Mouse (Mus musculus) thymus, postnatal 25 days (tissue): ENCODE measurements around the gene Birc6.

Source experiments
- DNase-seq: peaks from one replicate; pipeline ENCODE4 v3.0.0; 2022

Gene Birc6

DNA sequence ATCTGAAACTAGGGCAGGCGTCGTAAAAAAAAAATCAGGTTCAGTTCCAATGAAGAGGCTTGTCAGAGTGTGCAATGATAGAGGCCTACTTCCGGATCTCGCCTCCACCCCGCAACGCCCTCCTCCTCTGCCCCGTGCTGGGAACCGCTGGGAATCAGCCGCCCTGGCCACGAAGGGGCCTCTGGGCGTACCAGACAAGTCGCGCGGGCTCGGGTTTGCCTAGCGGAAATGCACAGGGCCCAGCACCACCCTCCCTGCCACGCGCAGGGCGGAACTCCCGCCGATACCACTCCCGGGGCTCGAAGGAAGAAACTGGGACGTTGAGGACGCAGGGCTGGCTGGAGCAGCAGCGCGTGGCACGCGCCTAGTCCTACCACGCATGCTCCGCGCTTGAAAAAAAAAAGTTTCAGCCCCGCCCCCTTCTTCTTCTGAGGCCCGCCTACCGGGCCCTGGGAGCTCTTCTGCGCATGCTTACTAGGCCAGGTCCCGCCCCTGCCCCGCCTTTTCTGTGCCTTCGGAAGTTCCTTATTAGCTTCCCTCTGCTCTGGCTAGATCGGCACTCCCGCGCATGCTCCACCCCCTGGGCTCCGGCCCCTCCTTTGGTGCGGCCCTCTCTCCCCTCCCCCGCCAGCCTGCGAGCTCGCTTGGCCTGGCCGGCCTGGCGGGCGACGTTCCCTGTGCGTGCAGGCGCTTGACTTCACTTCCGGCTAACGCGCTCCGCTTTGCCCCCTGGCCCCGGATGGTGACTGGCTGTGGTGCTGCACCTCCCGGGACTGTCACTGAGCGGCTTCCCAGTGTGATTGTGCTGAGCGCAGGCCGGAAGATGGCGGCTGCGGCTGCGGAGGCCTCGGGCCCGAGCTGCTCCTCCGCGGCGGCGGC lies at the start of gene Birc6:
Birc6 (plus strand) TSS at position 567 of the 879 bp plus-strand sequence.
- peak; percentile 100 for DNase-seq

DNA sequence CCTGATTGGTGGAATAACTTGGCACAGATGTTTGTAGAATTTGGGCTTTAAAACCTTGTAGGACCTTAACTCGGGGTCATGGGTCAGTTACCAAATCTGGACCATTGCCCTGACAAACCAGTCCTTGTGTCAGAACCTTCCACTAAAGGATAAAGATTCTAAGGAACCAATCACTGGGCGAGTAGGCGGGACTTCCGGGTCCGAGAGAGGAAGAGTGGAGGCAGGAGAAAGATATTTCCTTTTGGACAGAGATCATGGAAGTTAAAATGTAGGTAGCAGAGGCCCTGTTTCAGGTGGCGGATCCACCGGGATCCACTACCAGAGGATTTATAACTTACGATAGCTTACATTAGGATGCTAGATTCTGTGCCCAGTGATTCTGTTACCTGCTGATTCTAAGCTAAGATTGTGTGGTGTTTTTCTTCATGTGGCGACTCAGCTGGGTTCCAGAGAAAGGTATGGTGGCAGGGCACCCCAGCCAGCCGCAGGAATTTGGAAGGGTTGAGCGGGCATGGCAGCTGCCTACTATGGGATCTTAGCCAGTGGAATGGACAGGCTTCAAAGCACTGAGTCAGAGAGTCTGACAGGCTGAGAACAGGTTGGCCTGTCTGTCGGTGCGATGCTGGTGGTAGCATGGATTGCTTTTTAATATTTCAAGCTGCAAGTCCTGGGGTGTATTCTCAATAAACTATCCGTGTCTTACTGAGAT lies 47.6 kb upstream of the Birc6 start:
- DNase-seq, result no peak

DNA sequence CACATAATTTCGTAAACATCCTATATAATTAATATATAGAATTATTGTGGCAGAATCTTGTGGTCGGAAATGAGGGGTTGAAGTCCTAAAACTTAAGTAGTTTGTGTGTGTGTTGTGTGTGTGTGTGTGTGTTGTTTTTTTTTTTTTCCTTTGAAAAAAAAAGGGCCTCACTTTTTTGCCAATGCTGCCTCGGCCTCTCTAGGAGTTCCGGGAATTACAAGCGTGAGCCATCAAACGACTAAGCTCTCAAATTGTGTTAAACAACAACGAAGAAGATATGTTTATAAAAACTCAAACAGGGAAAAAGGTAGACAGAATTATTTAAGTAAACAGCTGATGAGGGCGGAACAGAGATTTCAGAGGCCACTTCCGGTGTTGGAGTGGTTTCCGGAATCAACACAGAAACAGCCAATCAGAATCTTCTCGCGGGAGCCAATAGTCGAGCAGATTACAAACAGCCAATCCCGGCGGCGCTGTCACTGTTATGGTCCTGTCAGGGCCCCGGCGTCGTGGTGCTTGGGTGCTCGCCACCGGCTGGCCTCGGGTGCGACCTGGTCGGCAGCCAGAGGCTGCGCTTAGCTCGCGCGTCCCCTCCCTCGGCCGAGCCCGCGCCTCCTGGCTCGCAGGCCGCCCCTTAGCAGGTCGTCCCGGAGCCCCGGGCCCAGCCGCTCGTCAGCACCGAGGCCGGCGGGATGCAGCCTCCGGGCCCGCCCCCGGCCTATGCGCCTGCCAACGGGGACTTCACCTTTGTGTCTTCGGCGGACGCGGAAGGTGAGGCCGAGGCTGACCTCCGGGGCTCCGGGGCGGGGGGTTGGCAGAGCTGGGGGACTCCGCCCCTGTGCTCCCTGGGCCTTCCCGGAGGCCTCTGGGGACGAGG lies 38.8 kb upstream of the Birc6 start, which contains the start of gene Yipf4:
Yipf4 (plus strand) TSS at position 470 of the 877 bp plus-strand sequence.
- peak; percentile 95 for DNase-seq

DNA sequence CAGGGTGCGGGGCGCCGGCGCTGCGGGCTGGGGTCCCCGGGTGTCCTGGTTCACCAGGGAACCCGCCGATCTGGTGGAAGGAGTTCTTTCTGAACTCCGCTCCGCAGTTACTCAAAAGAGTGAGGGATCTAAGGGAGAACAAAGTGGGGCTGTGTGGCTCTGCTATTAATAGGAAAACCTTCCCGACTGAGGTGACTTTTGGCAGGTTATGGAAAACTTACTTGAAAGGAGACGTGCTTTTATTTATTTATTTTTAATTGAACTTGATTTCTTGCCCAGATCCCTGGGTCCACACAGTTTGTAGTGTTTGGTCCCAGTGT lies 38.2 kb upstream of the Birc6 start:
- DNase-seq, result no peak

DNA sequence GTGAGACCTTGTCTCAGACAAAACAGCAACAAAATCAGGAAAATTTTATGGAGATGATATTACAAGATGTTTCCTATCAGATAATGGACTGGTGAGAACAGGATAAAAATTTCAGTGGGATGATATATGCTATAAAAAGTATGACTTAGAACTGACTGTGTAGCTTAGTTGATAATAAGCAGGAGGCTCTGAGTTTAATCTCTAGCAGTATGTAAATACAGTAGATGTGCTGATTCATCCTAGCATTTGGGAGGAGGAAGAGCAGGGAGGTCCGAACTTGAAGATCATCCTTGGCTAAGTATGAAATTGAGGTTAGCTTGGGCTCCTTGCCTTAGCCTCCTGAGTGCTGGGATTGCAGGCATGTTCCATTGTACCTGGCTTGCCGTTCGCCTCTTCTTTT lies 36.5 kb upstream of the Birc6 start:
- no peak for DNase-seq

DNA sequence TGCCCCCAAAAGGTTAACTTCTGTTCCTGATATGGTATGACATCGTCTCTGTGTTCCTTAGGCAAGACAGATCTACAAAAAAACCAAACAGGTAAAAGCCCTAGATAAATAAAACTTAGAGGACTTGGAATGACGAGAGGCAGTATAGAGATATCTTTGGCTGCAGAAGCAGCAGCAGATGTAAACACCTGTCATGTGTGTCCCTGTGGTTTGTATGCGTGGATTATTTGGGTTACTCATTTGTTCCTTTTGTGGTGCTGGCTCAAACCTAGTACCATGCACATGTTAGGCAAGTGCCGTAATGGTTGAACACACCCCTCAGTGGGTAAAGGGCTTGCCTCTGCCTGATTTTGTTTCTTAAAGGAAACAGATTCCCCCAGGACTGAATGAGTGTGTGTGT lies 27.9 kb upstream of the Birc6 start:
- no peak for DNase-seq

DNA sequence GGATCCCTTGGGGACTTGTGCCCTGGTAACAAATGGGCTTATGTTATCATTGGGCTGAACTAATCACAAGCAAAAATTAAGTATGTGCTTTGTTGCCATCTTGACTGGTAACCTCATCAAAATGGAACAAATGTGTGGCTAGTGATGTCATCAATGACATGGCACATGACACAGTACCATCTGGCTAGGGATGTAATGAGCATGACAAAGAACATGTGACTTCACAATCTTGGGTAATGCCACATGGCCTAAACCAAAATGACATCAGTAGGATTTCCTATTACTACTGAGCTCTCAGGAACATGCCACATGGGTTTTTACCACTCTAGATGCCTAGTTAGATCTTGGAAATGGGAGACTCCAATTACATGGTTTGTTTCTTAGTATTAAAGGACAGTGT lies 27.0 kb upstream of the Birc6 start:
- no peak for DNase-seq

DNA sequence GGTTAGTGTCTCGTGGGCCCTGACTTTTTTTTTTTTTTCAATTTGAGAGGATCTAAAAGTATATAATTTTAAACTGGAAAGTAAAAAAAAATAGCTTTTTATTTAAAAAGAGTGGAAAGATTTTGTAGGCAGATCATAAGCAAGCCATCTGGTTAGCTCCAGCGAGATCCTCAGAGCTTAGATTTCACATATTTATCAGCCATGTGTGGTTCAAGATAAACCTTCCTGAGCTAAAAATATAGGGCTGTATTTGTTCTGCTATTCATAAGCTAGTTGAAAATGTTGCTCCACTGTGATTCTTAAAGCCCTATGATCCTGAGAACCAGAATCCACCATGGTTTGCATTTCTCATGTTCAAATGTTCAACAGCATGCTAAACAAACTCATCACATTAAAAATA lies 20.2 kb upstream of the Birc6 start:
- DNase-seq, result no peak

DNA sequence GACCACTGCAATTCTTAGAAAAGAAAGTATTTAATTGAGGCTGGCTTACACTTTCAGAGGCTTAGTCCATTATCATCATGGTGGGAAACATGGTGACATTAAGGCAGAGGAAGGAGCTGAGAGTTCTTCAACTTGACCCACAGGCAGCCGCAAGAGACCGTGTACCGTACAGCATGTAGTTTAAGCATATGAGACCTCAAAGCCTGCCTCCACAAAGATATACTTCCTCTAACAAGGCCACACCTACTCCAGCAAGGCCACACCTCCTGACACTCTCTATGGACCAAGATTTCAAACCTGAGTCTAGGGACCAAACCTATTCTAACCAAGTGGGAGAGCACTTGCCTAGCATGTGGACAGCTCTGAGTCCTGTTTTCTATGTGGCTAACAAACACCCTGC lies 19.5 kb upstream of the Birc6 start:
- DNase-seq, result no peak

DNA sequence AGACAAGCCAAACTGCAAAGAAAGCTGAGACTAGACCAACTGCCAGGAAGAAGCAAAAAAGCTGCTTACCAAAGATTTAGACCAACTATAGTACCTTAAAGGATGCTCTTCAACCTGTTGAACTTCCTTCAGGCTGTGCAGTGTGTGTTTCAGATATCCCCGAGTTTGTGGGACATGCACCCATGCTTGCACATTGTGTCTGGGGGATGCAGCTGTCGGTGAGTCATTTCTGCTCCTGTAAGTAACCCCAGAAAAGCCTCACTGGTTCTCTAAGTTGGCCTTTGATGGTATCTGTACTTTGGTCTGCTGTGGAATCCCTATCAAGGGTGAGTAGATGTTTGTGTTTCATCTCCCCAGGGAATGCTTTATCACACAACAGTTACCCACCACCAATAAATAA lies 15.8 kb upstream of the Birc6 start:
- no peak for DNase-seq

DNA sequence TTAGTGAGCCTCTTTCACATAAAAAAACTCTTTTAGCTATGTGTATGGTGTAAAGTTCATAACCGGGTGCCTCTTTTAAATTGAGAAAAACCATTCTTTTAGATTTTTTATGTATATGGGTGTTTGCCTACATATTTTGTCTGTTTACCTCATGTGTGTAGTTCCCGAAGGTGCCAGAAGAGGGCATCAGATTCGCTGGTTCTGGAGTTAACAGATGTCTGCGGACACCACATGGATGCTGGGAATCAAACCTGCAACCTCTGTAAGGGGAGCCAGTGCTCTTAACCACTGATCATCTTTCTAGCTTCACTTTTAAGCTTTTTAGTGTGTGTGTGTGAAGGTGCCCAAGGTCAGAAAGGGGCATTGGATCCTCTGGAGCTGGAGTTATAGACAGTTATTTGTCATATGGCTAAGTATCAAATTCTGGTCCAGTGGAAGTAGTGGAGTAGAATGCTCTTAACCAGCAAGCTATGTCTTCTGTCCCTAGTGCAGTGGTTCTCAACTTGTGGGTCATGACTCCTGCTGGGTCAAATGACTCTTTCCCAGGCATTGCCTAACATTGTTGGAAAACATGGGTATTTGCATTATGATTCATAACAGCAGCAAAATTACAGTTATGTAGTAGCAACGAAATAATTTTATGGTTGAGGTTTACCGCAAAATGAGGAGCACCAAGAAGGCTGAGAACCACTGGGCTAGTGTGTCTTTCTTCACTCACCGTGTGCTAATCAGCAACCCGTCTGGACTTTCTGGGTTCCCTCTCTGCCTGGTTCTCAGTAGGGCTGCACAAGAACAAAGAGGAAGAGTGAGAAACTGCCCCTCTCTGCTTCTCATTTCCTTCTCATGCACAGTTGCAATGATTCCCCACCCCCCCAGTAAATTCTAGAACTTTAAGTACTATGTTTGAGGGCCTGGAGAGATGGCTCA lies 5.0 kb upstream of the Birc6 start:
- DNase-seq, result no peak

DNA sequence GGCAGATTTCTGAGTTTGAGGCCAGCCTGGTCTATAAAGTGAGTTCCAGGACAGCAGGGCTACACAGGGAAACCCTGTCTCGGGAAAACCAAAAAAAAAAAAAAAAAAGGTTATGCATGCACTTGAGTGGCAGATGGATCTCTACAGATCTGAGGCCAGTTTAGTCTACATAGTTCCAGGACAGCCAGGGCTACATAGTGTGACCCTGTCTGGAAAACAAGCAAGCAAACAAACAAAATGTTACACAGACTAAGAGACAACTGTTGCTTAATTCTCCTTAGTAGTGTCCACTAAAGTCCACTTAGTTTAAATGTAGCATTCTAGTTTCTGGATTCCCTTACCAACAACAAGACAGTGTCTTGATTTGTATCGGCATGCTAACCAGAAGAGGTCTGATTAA lies 2.0 kb upstream of the Birc6 start:
- no peak for DNase-seq

DNA sequence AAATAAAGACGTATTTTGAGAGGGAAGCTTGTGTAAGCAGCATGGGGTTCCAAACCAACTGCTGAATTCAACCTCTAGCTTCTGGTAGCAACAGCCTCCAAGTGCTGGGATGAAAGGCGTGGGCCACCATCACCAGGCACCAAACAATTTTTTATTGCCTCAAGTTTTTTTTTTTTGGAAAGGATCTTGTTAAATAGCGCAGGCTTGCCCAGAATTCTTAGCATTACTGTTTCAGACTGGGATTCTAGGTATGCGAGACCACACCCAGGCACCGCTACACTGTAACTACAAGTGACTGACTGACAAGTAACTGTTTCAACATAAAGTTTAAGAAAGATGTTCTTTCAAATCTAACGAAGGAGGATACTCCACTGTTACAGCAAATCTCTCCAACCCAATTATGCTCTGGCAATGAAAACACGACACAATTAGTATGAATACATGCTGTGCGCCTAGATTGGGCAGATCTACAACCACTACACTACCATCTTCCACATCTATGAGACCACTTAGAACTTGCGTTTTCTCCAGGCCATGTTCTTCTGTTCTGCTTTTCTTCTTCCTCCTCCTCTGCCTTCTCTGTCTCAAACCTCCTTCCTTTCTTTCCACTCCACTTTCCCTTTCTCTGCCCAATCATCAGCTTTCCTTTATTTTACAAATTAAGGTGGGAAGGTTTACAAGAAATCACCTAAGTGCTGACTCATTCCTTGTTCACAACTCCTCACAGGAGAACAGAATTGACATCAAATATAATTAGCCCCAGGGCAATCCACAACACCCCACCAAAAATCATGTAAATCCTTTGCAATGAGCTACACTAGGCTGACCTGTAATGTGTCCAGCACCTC lies 1.1 kb upstream of the Birc6 start:
- peak; percentile 8 for DNase-seq

DNA sequence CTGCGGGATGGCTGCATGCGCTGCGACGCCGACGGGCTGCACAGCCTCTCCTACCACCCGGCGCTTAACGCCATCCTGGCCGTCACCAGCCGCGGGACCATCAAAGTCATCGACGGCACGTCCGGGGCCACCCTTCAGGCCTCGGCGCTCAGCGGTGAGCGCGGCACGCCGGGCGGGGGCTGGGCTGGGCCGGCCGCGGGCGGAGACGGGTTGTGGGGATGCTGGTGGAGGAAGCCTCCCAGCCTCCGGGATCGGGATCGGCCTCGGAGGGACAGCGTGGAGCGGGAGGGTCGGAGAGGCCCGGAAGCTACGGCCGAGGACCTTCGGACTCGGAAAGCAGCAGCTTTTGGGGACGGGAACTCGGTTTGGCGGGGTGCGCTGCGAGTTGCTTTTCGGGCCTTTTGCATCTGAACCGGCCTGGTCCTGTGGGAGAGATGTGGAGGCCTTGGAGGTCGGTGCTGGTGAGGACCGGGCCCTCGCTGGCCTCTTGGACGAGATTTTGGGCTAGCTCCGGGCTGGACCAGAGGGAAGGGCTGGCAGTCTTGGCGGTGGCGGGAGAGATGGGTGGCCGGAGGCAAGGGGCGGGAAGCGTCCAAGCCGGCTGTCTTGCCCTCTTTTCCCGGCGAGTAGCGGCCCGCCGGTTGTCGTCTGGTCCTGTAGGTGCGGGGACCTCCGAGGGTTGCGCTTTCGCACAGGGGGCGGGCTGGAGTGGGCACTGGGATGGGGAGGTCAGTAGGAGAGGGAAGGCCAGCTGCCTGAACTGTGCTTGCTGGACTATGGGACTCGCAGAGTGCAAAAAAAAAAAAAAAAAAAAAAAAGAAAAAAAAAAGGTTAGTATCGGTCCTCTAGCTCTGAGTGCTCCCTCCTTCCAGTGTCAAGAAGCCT lies 795 bp downstream of the Birc6 start:
- no peak for DNase-seq

DNA sequence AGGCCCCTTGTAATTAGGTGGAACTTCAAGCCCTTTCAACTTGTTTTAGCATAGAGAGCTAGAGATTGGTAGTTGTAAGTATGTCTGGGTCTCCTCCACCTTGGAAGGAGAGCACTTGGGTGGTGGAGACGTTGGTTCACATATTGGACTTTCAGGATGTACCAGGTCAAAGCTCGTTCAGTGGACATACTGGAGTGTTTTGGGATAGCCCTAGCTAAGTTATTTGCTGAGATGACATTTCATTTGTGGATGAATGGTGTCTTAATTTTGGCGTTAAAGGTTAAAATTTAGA lies 1.4 kb downstream of the Birc6 start:
- no peak for DNase-seq

DNA sequence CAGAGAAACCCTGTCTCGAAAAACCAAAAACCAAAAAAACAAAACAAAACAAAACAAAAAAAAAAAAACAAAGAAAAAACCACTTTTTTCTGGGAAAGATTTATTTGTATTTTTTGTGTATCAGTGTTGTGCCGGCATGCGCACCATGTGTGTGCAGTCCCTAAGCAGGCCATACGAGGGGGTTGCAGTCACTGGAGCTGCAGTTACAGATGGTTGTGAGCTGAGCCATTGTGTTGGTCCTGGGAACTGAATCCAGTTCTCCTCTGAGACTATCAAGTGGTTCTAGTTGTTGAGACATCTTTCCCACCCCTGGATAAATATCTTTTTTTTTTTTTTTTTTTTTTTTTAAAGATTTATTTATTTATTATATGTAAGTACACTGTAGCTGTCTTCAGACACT lies 6.9 kb downstream of the Birc6 start:
- no peak for DNase-seq

DNA sequence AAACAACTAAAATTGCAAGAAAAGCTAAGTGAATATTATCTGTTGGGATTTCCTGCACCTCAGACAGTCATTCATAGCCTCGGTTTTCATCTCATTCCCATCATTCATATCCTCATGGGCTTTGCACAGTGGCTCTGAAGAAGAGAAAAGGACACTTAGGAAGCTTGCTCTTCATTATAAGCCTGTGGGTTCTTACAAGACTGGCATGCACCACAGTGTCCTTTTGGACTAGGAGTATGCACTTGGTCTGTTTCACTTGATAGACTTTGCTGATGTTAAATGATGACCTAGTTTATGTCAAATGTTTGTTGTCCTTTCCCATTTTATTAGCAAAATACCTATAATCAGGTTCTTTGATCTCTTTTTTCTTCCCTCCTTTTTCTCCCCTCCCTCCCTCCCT lies 9.4 kb downstream of the Birc6 start:
- no peak for DNase-seq

DNA sequence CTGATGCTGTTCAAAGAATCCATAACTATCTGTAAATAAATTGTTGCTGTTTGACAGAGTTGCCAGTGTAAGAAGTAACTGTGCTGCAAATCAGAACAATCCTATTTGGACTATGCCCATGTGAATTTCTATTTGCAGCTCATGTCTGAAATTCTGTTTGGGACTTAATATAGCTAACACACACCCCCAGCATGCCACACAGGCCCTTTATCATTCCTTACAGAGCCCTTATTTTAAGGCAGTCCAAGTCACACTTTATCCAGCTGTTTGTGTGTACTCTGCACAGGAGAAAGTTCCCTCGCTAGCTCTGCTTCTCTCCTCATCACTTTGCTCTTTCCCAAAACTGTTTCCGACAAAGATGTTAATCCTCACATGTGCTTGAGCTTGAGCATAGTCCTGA lies 15.5 kb downstream of the Birc6 start:
- DNase-seq, result no peak

DNA sequence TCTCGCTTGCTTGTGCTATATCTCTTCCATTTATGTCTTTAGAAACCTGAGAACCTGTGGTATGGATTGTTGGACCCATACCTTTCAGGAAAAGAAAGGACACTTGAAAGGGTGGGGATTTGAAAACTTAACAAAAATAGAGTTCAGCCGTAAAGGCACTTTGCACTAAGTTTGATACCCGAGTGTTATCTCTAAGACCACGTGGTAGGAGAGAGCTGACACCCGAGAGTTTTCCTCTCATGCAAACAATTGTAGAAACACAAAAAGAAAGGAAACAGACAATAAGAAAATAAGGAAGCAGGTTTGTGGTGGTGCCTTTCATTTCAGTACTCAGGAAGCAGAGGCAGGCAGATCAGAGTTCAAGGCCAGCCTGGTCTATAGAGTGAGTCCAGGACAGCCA lies 26.0 kb downstream of the Birc6 start:
- no peak for DNase-seq

DNA sequence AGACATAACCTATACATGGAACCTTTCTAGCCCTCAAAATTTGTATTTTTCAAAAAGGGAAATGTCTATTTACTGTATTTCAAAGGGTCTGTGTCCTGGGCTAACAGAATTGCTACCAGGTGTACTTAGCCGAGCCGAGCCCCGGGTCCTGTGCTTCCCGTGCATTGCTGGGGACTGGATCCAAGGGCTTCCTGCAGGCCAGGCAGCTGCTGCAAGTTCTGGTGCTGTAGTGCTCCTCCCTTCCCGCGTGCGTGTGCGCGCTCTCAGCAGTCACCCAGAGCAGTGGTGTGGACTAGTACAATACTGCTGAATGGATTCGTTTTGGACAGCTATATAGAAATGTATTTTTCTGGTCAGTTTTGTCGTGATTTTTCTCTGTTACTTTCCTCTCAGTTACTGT lies 31.8 kb downstream of the Birc6 start:
- no peak for DNase-seq

DNA sequence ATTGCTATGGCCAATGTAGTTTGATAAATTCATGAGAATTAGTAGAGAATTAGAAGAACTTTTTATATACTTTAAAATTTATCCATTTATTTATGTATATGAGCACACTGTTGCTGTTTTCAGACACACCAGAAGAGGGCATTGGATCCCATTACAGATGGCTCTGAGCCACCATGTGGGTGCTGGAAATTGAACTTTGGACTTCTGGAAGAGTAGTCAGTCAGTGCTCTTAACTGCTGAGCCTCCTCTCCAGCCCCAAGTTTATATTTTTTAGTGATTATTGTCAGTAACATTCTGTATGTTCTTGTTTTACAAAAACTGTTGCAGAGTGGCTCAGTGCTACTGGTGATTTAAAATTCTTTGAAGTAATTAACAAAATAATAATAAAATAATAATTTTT lies 36.1 kb downstream of the Birc6 start:
- no peak for DNase-seq
